ENCODE assay signal across 27 mouse cellular contexts in genomic region chr4:128820568-128820967, GRCm38 (mm10).
"Had no signal": no experiment of that assay in that cellular context is flagged by ENCODE, and none has a peak within 500 bp of the region (broad histone marks: within the 10 kb centered on the region; RNA-seq: fewer than 3 reads in every experiment).

No protein-coding gene starts in this region.

- H3K9ac ChIP-seq: heart, embryonic 13.5 days; heart, embryonic 15.5 days; hindbrain, embryonic 13.5 days; hindbrain, embryonic 15.5 days; kidney, embryonic 15.5 days; limb, embryonic 12.5 days; liver, embryonic 13.5 days had no signal

- DNase-seq: gastrocnemius, adult 2 months; gastrocnemius, postnatal 14 days; gastrocnemius, postnatal 36 days; heart, adult 11 months; heart, adult 2 months; heart, postnatal 14 days; heart, postnatal 36 days; kidney, adult 11 months; kidney, adult 2 months; kidney, adult 9 months; kidney, postnatal 14 days; kidney, postnatal 36 days; liver; liver, embryonic 13.5 days had no signal

- H3K9me3 ChIP-seq: heart, embryonic 13.5 days; heart, embryonic 15.5 days; hindbrain, embryonic 13.5 days; hindbrain, embryonic 15.5 days; kidney, embryonic 15.5 days; limb, embryonic 10.5 days; limb, embryonic 12.5 days; liver, embryonic 13.5 days had no signal

- ATAC-seq: hindbrain, postnatal 0 days; intestine, embryonic 16.5 days had no signal

- H3K4me2 ChIP-seq: heart, embryonic 11.5 days; heart, embryonic 13.5 days; heart, embryonic 15.5 days; hindbrain, embryonic 13.5 days; hindbrain, embryonic 15.5 days; kidney, embryonic 15.5 days; limb, embryonic 12.5 days; liver, embryonic 11.5 days; liver, embryonic 13.5 days had no signal

- H3K4me1 ChIP-seq: heart, embryonic 15.5 days; hindbrain, embryonic 13.5 days; hindbrain, embryonic 15.5 days had no signal

- H3K36me3 ChIP-seq: heart, embryonic 13.5 days; heart, embryonic 15.5 days; hindbrain, embryonic 13.5 days; hindbrain, embryonic 15.5 days; kidney, embryonic 15.5 days; limb, embryonic 10.5 days; limb, embryonic 12.5 days; liver, embryonic 13.5 days had no signal

- H3K27me3 ChIP-seq: heart, embryonic 13.5 days; heart, embryonic 15.5 days; hindbrain, embryonic 13.5 days; hindbrain, embryonic 15.5 days; kidney, embryonic 15.5 days; limb, embryonic 12.5 days had no signal

- H3K27ac ChIP-seq: gastrocnemius, adult 2 months; heart, adult 2 months; heart, embryonic 13.5 days; heart, embryonic 15.5 days; hindbrain, embryonic 13.5 days; hindbrain, embryonic 15.5 days; hindbrain, postnatal 0 days; kidney, embryonic 15.5 days; kidney, postnatal 0 days; left cerebral cortex, adult 2 months; limb, embryonic 10.5 days; limb, embryonic 12.5 days; liver, embryonic 13.5 days had no signal

- H3K4me3 ChIP-seq: gastrocnemius, adult 2 months; heart, adult 2 months; heart, embryonic 13.5 days; heart, embryonic 15.5 days; hindbrain, embryonic 13.5 days; hindbrain, embryonic 15.5 days; kidney, embryonic 15.5 days; left cerebral cortex, adult 2 months; limb, embryonic 10.5 days; limb, embryonic 12.5 days; liver, embryonic 13.5 days had no signal
